Mouse (Mus musculus) gastrocnemius, postnatal 14 days (tissue): ENCODE measurements around the gene Jaml. TPM values are rescaled to one million over a fixed set of nuclear protein-coding genes. Genes with fewer than 3 reads are reported as not detected.
"Not testable (repeated sequence)": the region's sequence is repeated elsewhere in the genome, so short reads cannot be mapped to it uniquely, and the experiment has no call there.

Source experiments
- DNase-seq: peaks from one replicate; pipeline ENCODE4 v3.0.0; 2021; ENCODE audit warnings: mixed read lengths
- intact Hi-C: fragments of 180-260 bp; cut with DNase I; formaldehyde crosslinking; loops from one replicate; pipeline ENCODE4 v1.15.1; 2025; ENCODE audit warnings: low total_unique reads
- long read RNA-seq, 2 experiments: library from polyadenylated mRNA; stranded (forward); transcript quantifications; one replicate each; pipeline ENCODE4 v2.0.0; 2021
- total RNA-seq, 2 experiments: library from RNA; stranded (reverse); gene quantifications; 2 replicates each; pipeline ENCODE4 v1.2.3; 2021

Gene Jaml
- total RNA-seq: under 1 TPM; 0.37 to 0.69 TPM
- long read RNA-seq, experiment 1: 0 reads
- long read RNA-seq, experiment 2, partial matches to known transcripts: 0 of 1 reads
- long read RNA-seq, experiment 2, other reads (novel, unspliced or antisense): 1 of 1 reads

GRCm38 (mm10) chr9:45079011-45079410, at the start of gene Jaml:
TSS of gene Jaml (plus strand) at chr9:45079183.
- intact Hi-C loops: no loop called here
- DNase-seq: no peak

- no peak for DNase-seq
- intact Hi-C loops: no loop called here
Observed at GRCm38 (mm10) chr9:45030341-45030740, 48.6 kb upstream of the Jaml start.

GRCm38 (mm10) chr9:45032261-45032660, 46.7 kb upstream of the Jaml start:
- intact Hi-C loops: no loop called here
- no peak for DNase-seq

DNA sequence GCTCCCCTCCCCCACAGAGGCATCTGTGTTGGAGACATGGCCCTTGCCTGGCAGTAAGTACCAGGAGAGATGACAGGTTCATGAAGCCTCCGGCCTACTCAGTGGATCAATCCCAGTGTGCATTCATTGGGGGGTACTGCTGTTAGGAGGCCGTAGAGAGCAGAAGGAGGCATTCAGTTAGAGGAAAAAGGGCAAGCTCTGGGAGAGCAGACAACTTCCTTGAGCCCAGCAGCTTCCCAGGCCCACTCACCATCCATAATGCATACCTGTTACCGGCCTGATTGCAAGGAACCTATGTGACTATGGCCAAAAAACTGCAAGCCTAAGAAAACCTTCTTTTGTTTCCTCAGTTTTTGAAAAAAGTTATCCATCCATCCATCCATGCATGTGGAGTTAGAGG, 44.5 kb upstream of the Jaml start:
- intact Hi-C loops: no loop called here
- no peak for DNase-seq

- DNase-seq, intact Hi-C loops: not testable (repeated sequence)
Observed at GRCm38 (mm10) chr9:45037803-45038202, 41.2 kb upstream of the Jaml start.

- DNase-seq: no peak
- intact Hi-C loops: no loop called here
Observed at GRCm38 (mm10) chr9:45039499-45039898, 39.5 kb upstream of the Jaml start, which contains the start of gene Mpzl2. TSS of gene Mpzl2 (plus strand) at chr9:45039799.

DNA sequence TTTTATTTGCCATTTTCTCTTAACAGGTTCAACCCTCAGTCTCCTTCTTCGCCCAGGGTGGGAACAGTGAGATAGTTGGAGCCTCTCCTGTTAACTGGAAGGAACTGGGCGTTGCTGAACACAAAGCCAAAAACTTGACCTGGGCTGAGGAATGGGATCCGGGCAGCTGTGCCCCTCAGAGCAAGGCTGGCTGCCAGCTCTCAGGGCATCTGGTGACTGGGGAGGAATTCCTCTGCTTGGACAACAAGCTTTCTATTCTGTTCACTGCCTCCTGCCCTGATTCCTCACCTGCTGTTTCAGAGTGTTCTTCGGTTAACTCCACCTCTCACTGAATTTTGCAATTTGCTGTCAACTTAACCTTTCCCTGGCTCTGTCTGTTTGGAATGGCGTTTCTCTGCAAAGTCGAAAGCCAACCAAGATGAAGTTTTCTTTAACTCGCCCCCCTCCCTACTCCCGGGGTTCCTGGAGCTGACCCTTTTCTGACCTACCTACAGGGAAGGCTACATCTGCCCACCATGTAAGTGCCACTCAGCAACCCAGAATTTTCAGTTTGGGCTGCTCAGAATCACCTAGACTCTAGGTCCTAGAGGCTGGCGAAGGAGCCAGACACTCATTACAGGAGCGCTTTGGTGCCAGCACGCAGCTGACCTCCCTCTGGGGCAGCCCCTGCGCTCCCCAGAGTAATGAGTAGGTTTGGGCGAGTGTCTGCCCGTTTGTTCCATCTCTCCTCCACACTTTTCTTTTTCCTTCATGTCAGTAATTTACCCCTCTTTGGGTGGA, 38.7 kb upstream of the Jaml start:
- DNase-seq: no peak
- intact Hi-C loops: no loop called here

DNA sequence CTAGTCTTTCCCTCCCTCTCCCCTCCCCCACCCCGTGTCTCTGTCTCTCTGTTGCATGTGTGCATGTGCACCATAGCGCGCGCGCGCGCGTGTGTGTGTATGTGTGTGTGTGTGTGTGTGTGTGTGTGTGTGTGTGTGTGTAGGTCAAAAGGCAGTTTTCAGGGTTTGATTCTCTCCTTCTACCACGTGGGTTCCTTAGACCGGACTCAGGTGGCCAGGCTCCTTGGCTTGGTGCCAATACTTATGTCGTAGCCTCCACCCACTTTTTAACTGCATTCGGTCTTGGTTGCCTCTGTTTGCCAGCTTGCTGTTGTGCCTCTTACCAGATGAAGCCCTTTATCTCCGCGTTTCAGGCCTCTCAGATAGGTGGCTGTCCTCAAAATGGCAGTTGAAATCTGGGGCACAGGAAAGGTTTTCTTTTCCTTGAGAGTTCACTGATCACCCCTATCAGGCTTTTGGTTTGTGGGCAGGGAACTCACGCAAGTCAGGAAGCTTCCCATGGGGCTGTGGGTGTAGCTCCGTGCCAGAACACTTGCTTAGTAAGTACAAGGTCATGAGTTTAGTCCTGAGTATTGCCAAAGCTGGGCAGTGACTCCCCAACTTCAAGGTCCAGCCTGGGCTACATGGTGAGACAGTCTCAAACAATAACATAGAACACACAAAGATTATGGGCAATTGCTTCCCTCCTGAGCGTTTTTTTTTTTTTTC, 37.7 kb upstream of the Jaml start:
- intact Hi-C loops: no loop called here
- DNase-seq: no peak

GRCm38 (mm10) chr9:45042056-45042720, 36.8 kb upstream of the Jaml start:
- intact Hi-C loops: no loop called here
- no peak for DNase-seq

DNA sequence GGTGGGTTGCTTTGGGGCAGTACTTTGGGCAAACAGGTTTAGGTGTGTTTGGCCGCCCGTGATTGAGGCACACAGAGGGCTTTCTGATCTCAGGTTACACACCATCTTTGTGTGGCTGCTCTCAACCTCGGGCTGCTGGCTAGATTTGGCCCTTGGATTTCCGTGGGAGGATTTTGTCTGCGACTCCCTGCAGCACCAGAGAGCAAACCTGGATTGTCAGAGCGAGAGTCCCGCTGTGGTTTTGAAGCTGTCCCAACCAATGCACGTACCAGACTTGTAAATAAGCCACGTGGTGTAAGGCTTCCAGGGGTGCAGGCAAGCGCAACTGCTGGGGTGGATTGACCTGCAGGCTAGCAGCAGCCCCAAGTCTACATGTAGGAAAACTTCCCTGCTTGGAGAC, 36.0 kb upstream of the Jaml start:
- no peak for DNase-seq

DNA sequence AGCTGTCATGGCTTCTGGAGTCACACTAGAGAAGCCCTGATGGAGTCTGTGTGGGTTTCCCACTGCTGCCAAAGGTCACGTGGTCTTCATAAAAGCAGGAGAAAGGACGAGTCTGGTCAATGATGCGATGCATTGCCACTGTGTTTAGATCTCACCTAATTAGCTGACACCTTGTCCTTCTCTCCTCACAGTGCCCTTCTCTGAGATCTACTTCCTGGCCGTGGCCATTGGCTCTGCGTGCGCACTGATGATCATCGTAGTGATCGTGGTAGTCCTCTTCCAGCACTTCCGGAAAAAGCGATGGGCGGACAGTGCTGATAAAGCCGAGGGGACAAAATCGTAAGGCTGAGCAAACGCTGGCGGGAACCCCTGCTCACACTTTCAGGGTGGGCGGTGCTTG, 32.0 kb upstream of the Jaml start:
- no peak for DNase-seq
- intact Hi-C loops: loop anchor here (5.0 kb wide), 1 partner anchor 90 kb away; the partner anchor contains the start of gene Scn4b

More for the DNA sequence above, 36.0 kb upstream of the Jaml start:
- intact Hi-C loops: no loop called here

DNA sequence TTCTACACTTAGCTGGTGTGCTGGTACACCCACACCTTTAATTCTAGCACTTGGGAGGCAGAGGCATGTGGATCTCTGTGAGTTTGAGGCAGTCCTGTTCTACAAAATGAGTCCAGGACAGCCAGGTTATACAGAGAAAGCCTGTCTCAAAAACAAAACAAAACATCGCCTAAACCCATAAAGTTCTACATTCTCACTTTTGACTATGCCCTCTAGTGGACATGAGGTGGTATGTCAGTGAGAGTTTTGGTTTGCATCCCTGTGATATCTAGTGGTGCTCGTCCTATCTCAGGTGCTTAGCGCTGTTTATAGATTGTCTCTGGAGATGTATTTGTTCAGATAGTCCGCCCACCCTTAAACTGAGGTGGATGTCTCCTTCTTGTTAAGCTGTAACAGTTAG, 30.5 kb upstream of the Jaml start:
- no peak for DNase-seq
- intact Hi-C loops: loop anchor here (5.0 kb wide), 1 partner anchor 89 kb away; the partner anchor contains the start of gene Scn4b

- no peak for DNase-seq
- intact Hi-C loops: loop anchor here (5.0 kb wide), 1 partner anchor 88 kb away; the partner anchor contains the start of gene Scn4b
Observed at GRCm38 (mm10) chr9:45049731-45050130, 29.3 kb upstream of the Jaml start.

DNA sequence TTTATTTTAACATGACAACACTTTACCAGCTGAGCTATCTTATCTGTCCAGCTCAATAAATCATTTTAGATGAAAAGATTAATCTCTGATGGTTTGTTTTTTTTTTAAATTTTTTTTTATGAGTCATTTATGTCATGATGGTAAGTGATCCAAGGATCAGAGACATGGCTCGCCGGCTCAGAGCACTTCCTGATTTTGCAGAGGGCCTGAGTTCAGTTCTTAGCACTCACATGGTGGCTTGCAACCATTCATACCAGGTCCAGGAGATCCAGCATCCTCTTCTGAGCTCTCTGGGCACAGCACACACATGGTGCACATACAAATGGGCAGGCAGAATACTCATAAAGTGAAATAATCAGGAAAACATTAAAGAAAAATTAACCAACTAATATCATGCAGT, 28.7 kb upstream of the Jaml start:
- DNase-seq: no peak

DNA sequence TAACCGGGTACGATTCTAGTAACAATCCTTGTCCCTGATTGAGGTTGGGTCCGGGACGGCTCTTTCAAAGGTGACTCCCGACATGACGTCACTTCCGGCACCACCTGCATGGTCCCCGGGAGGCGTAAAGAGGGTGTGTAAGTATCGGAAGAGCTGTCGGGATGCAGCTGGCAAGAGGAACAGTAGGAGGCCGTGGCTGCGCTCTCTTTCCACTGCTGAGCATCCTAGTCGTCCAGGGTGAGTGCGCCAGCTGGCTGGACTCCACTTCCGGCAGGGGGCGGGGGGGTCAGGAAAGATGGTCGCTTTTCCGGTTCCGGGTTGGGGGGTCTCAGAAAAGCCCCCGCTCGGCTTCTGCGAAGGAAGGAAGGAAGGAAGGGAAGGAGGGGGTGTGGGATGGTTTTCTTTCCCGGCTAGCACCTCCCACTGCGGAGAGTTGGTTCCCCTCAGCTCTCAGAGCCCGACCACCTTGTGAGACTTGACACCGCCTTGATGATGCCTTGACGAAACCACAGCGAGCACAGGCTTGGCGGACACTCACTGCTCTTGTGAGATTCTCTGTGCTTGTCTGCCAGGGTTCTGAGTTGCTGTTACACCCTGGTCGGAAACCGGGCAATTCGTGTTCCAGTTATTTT, 23.8 kb upstream of the Jaml start, which contains the start of gene Mpzl3:
TSS of gene Mpzl3 (plus strand) at position 105 of the 632 bp plus-strand sequence.
- intact Hi-C loops: no loop called here
- peak; percentile 83 for DNase-seq

More for the DNA sequence above, 28.7 kb upstream of the Jaml start:
- intact Hi-C loops: no loop called here

- intact Hi-C loops: no loop called here
Observed at GRCm38 (mm10) chr9:45058304-45058940, 20.6 kb upstream of the Jaml start.

DNA sequence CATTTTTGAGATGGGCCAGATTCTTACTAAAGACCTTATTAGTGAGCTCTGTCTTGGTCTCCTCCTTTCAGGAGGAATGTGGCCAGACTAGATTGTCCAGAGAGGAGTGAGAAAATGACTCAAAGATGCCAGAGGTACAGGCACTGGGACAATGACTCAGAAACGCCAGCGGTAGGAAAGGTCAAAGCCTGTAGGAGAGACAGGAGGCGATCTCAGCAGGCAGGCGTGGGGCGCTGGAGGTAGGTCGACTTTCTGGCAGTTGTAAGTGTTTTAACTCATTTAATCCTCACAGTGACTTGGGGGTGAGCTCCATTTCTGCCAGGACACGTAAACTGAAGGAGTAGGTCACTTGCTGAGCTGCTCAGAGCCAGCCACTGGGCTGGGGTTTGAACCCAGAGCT, 18.8 kb upstream of the Jaml start:
- DNase-seq: no peak
- intact Hi-C loops: no loop called here

More at GRCm38 (mm10) chr9:45058304-45058940, 20.6 kb upstream of the Jaml start:
- DNase-seq: no peak

DNA sequence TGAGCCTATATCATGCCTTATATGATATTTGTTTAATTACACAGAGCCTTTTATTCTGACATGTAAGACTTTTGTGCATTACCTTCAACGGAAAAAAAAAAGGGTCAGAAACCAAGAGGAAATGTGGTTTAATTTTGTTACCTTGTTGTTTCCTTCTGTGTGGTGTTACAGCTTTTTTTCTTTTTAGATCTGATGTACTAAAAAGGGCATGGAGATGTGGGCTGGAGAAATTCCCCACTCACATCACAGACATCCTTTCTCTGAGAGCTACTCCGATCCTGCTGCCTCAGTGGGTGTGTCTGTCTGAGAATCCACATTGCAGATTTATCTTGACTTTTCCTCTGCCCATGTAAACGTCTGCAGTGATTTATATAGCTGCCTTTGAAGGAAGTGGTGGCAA, 16.3 kb upstream of the Jaml start:
- DNase-seq: no peak
- intact Hi-C loops: no loop called here

- no peak for DNase-seq
- intact Hi-C loops: no loop called here
Observed at GRCm38 (mm10) chr9:45064421-45064820, 14.6 kb upstream of the Jaml start.
